Mouse (Mus musculus) layer of hippocampus, adult 9-11 months (tissue): Measurements from ENCODE around the gene Ifna2.
A peak's percentile ranks its signal among the peaks of the same experiment; 100 is the strongest.

Experiments
- DNase-seq: peaks from one replicate; pipeline ENCODE4 v3.0.0; 2022

Ifna2 gene

GRCm38 (mm10) chr4:88683812-88684211 is at the start of gene Ifna2:
Gene Ifna2, minus strand, starts transcription at chr4:88683912.
- no peak for DNase-seq

DNA sequence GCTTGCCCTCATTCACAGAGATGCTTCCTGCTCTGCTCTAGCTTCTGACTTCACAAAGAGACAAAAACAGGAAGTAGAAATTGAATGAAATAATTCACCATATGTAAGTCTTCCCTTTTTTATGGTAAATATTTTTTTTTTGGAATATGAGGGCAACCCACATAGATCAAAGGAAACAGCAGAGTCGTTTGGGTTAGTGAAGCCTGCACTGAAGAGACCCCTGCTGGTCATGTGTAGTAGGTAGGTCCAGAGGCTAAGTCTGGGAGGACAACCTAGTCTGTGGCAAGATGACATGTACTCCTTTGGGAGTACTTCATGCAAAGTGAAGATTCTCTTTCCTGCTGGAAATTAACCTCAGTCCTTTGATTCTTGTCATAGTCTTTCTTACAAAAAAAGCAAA is 43.6 kb upstream of the Ifna2 start:
- DNase-seq = no peak

DNA sequence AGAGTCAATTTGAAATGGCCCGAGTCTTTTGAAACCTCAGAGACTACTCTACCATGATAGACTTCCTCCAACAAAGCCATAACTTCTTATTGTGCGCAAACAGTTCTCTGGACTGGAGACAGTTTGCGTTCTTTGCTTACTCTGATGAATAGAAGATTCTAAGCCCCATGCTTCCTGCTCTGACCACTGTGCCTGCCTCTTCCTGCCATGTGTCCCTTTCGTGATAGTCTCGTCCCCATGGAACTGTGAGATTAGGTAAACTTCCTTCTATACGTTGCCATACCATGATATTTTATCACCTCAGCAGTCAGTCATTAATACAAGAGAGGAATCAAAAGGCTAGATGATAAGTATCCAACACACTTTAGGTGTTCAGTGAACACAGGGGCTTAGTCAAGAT is 43.0 kb upstream of the Ifna2 start:
- DNase-seq = no peak

DNA sequence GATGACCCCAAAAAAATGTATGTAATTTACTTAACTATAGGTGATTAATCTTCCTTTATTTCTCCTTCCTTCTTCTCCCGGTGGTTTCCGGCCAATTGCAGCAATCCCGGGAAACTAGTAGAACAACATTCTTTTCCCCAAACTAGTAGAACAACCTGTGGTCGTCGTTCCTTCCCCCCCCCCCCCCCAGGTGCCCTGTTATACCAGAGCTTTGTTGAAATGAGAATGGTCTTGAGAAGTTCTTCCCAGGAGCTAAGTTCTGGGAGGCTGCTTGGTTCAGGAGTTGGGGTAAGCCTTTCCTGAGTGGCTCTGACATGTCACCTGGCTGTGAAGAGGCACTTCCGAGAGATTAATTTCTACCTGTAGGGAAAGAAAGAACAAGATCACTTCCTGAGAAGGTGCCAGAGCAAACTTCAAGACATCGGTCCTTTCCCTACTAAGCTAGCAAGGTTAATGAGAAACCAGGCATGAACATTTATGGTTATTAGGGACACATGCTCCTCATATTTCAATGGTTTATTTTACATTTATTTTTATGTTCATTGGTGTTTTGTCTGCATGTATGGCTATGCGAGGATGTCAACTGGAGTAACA is 39.9 kb upstream of the Ifna2 start:
- DNase-seq = no peak

DNA sequence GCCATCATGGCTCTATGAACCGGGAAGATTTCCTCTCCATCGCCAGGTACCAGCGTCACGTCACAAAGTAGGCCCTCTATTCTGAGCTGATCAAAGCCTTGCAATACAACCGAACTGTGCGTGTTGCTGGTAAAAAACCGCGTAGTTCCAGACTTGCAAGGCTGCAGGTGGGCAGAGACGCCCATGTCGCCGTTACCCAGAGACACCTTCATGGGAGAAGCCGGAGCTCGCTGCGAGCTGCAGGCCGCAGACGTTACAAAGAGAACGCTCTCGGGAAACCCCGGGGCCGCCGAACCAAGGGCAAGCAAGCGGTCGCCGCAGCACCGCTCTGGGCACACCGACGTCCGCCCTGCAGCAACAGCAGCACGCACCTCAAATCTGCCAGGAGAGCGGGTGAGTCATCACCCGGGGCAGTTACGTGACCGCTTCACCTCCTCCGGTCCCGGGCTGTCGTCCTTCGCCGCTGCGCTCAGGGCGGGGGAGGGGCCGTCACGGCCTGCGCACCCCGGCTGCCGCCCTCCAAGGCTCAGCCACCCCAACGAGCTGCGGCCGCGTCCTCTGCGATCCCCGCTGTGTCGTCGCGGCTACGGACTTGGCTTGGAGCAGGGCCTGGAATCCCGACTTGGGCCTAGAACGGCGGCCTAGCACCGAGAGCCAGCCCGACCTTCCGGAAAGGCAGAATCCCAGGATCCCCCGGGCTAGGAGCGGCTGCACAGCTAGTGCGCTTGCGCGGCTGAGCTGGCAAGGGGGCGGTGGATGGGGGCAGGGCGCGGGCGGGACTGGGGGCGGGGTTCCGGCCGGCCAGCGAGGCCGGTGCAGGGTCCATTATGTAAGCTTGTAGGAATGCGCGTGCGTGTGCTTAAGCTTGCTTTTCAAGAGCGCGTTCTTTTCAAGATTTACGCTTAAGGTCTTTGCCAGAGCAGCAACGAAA is 38.3 kb upstream of the Ifna2 start, which contains the start of the genes Gm26566 and Klhl9:
Gm26566 (plus strand) TSS at position 15 of the 931 bp plus-strand sequence.
Klhl9 (minus strand) TSS at position 675 of the 931 bp plus-strand sequence.
- DNase-seq = peak; percentile 90

- no peak for DNase-seq
Observed at GRCm38 (mm10) chr4:88718715-88719114, 35.0 kb upstream of the Ifna2 start.

GRCm38 (mm10) chr4:88715059-88715458 is 31.3 kb upstream of the Ifna2 start:
- no peak for DNase-seq

- no peak for DNase-seq
Observed at GRCm38 (mm10) chr4:88714281-88714680, 30.6 kb upstream of the Ifna2 start.

DNA sequence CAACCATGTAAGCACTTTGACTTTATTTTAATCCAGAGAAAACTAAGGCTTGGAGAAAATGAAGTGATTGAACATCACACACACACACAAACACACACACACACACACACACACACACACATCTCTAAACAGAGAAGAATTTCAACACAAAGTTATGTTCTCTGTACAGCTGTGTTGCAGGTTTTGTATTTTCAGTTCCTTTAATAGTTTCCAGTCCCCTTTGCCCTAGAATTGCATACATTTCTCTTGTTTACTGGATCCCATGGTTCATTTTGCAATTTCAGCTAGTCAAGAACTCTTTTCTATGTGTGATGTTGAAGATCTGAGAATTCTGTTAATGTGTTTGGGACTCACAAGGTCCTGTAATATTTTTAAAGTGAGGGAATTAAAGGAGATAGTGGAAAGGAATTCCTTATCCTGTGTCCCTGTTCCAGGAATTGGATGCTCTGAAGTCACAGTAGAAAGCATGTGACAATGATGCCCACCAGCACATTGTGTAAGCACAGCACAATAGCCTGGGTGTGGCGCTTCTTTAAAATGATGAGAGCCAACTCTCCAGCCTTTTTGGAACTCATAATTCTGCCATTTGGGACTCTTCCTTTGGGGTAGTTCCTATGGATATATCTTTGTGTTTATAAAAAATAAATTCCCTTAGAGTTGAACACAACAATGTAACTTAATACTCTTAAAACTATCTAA is 23.6 kb upstream of the Ifna2 start:
- DNase-seq = no peak

- DNase-seq = no peak
Observed at GRCm38 (mm10) chr4:88705924-88706323, 22.2 kb upstream of the Ifna2 start.

DNA sequence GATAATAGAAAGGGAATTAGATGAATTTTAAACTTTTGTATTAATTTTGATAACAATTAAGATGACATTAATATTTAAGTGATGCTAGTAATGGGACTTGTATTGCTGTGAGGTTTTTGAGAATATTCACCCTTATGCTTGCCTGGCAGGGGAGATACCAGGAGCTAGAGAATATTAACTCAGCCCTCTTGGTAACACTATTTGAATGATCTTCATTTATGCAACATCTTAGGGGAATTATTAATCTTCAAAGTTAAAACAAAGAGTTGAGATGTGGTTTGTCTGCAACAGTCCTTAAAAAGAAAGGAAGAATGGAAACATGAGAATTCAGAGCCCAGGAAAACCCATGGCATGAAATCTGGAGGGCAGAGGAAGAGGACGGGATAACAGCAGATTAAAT is 15.6 kb upstream of the Ifna2 start:
- DNase-seq = no peak

- DNase-seq = no peak
Observed at GRCm38 (mm10) chr4:88698781-88699180, 15.1 kb upstream of the Ifna2 start.

- DNase-seq = no peak
Observed at GRCm38 (mm10) chr4:88697753-88698152, 14.0 kb upstream of the Ifna2 start.

DNA sequence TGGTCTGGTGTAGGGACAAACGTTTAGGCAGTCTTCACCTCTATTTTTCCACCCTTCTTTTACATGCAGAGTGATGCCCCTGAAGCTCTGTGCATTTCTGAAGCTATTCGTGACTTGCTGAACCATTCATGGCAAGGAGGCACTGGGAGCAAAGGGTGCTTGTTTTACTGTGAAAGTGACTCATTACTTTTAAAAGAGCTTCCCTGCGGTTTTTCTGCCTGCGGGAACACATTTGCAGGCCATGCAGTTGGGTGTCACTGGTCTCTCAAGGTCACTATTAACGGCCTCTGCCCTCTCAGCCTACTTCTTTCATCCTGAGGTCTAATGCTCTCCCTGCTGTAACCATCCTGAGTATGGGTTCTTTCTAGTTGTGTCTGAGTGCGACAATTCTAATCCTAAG is 13.4 kb upstream of the Ifna2 start:
- DNase-seq = no peak

GRCm38 (mm10) chr4:88696237-88696884 is 12.6 kb upstream of the Ifna2 start:
- DNase-seq = peak; percentile 38

DNA sequence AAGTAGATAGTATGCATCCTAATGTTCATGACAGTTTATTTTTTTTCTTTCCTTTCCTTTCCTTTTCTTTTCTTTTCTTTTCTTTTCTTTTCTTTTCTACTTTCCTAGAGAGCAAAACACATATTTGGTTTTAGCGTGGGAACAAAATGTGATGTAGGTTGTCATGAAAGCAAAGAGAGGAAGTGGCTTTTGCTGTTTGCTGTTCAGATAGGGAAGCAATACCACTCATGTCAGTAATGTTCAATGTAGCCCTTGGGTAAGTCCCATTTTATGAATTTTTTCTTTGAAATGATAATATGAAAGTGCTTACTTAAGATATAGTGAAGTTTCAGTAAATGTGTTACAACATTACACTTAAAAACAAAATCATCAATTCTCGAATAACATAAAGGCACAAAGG is 9.7 kb upstream of the Ifna2 start:
- DNase-seq = no peak

DNA sequence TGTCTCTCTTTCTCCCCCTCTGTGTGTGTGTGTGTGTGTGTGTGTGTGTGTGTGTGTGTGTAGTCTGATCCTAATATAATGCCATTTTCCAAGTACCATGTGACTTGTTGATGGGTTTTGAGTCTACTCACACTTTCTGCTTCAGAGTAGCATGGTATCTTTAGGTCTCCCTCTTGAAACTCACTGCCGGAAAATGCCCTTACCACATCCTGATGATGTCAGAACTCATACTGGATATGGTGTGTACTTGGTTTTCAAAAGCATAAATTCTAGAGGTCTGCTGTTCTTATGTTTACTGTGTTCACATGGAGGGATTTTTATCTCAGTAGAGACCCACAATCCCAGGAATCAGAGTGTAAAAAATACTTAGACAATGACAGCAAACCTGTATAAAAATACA is 8.8 kb upstream of the Ifna2 start:
- no peak for DNase-seq

GRCm38 (mm10) chr4:88691259-88691658 is 7.5 kb upstream of the Ifna2 start, which contains the start of gene Ifnab:
Gene Ifnab, minus strand, starts transcription at chr4:88691359.
- DNase-seq = no peak

DNA sequence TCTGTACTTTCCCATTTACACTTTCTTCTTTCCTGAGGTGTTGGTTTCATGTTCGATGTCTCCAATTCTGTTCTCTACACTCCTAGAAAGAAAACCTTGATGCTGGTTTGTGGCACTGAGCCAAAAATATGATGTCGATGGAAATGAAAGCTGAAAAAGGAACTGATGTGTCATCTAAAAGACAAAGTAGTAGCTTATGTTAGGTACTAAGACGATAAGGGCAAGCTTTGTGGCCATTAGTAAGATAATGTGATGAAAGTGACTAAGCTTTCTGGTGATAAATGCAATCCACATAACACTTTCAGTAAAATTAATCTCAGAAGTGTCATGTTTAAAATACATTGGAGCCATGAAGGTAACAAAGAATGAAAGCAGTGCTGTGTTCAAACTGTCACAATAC is 2.4 kb downstream of the Ifna2 start:
- no peak for DNase-seq

DNA sequence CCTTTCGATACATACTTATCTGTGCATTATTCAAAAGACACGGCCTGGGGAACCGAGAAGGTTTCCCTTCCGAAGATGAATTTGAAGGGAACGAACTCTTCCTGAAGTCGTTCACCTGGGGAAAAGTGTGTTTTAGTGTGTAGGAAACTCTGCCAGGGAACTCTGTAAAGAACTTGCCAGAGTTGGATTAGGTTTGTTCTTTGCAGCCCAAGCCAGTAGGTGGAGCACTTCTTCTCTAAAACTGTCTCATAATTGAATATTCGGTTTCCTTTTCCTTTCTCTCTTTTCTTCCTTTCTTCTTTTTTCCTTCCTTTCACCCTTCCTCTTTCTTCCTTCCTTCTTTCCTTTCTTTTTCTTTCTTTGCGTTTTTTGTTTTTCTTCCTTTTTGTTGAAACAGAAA is 3.4 kb downstream of the Ifna2 start:
- DNase-seq = no peak

- no peak for DNase-seq
Observed at GRCm38 (mm10) chr4:88676824-88677223, 6.9 kb downstream of the Ifna2 start, which contains the start of gene Ifna16. Gene Ifna16, minus strand, starts transcription at chr4:88676924.

DNA sequence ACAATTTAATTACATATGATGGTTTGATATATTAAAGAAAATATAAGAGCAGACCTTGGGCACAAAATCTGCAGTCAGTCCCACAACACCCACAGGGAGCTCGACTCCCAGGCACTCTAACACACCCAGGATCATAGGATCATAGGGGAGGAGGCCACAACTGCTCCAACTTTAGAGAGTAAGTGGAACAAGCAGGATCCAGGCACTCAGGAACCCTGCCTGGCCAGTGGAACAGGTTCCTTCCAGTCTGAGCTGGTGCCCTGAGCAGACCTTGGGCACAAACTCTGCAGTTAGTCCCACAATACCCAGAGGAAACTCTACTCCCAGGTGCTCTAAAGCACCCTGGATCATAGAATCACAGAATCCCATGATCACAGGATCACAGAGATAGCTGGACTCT is 28.3 kb downstream of the Ifna2 start:
- no peak for DNase-seq

DNA sequence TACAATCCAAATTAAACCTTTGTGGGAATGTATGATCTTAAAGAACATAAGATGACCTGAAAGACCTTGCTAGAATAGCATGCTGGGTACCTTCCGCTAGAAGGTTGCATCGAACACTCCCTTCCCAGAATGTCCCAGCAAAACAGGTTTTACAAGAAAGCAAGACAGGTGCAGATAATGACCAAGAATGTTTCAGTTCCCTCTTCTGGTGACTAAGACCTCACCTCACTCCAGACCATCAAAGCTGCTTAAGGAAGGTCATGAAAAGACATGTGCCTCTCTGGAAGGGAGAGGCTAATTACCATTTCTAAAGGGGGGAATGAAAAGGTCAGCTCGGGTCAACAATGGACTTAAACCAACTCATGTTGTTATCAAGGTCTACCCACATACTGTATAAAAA is 30.1 kb downstream of the Ifna2 start:
- no peak for DNase-seq
